Mouse (Mus musculus) lung, adult 2 months (tissue): ENCODE measurements around the gene Zswim1.
"Not testable (repeated sequence)": the region's sequence is repeated elsewhere in the genome, so short reads cannot be mapped to it uniquely, and the experiment has no call there.

Experiments
- CTCF ChIP-seq: fragments of 200-500 bp; IDR thresholded peaks from 2 replicates; pipeline ENCODE4 v1.5.1; 2011; ENCODE audit warnings: mild to moderate bottlenecking, low read length, control low read depth; ENCODE audit not compliant: insufficient read depth
- POLR2A ChIP-seq: fragments of 200-500 bp; IDR thresholded peaks from 2 replicates; pipeline ENCODE4 v1.6.1; 2011; ENCODE audit warnings: low read depth, mild to moderate bottlenecking, control low read depth, low read length, borderline replicate concordance; ENCODE audit errors: extremely low read depth

DNA sequence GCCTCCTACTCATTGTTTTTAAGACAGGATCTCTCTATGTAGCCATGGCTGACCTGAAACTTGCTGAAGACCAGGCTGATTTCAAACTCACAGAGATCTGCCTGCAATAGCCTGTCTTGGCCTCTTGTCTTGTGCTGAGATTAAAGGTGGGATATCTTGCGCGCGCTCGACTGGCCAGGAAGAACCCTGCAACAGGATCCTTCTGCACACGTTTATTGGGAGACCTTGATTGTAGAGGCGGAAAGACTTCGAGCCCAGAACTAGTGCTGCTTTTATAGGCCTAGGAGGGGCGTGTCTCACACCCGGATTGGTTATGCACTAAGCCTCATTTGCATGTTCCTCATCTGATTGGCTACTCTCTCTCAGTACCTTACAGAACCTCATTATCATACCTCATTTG is 40.9 kb downstream of the Zswim1 start:
- TF ChIP-seq POLR2A, CTCF: not testable (repeated sequence)
